Mouse (Mus musculus) liver, adult 2 months (tissue): ENCODE data around the gene Wnt3. TPM values are rescaled to one million over a fixed set of nuclear protein-coding genes. Genes with fewer than 3 reads are reported as not detected.

ENCODE experiments used
- DNase-seq: peaks from one replicate; pipeline ENCODE4 v3.0.0-alpha.2; 2011; ENCODE audit warnings: low read depth, low spot score; ENCODE audit errors: extremely low read depth
- H3K27ac ChIP-seq: fragments of 200-500 bp; replicated peaks from 2 replicates; pipeline ENCODE4 v1.5.1; 2012; ENCODE audit warnings: low read depth, mild to moderate bottlenecking, control low read depth, inconsistent platforms, low read length; ENCODE audit not compliant: insufficient read depth
- H3K27me3 ChIP-seq: fragments of 200-500 bp; 2 replicates; pipeline ENCODE4 v1.6.1; 2012; ENCODE audit warnings: mild to moderate bottlenecking, moderate library complexity, low read length, inconsistent platforms; ENCODE audit not compliant: control insufficient read depth, insufficient read depth
- H3K36me3 ChIP-seq: fragments of 200-500 bp; 2 replicates; pipeline ENCODE4 v1.6.1; 2012; ENCODE audit warnings: low read length, inconsistent platforms; ENCODE audit not compliant: control insufficient read depth, insufficient read depth
- H3K4me1 ChIP-seq: fragments of 200-500 bp; 2 replicates; pipeline ENCODE4 v1.6.1; 2011; ENCODE audit warnings: low read length; ENCODE audit not compliant: control insufficient read depth, insufficient read depth
- H3K4me3 ChIP-seq: fragments of 200-500 bp; 2 replicates; pipeline ENCODE4 v1.5.1; 2011; ENCODE audit warnings: low read depth, mild to moderate bottlenecking, control low read depth, low read length, moderate library complexity; ENCODE audit not compliant: insufficient read depth
- H3K79me2 ChIP-seq: fragments of 200-500 bp; 2 replicates; pipeline ENCODE4 v1.6.1; 2012; ENCODE audit warnings: inconsistent platforms, mild to moderate bottlenecking, low read length, moderate library complexity; ENCODE audit not compliant: control insufficient read depth, insufficient read depth
- H3K9ac ChIP-seq: fragments of 200-500 bp; 2 replicates; pipeline ENCODE4 v1.6.1; 2012; ENCODE audit warnings: low read depth, mild to moderate bottlenecking, control low read depth, inconsistent platforms, low read length
- CTCF ChIP-seq: fragments of 200-500 bp; IDR thresholded peaks from 2 replicates; pipeline ENCODE4 v1.5.1; 2011; ENCODE audit warnings: low read depth, low read length, control low read depth
- POLR2A ChIP-seq: fragments of 200-500 bp; IDR thresholded peaks from 2 replicates; pipeline ENCODE4 v1.6.1; 2011; ENCODE audit warnings: low read length, control low read depth; ENCODE audit not compliant: insufficient read depth; ENCODE audit errors: extremely low read depth
- WGBS: fragments of 180-500 bp; shearing (Covaris S2); methylation state at CpG from one replicate; pipeline ENCODE4 v1.1.7; 2018; 5-methylcytosine and 5-hydroxymethylcytosine counted together
- polyA plus RNA-seq: library from polyadenylated mRNA; depleted of rRNA; stranded (reverse); fragments of >200 nt; gene quantifications from 2 replicates; pipeline ENCODE4 v1.2.3, GENCODE M21; 2012
- total RNA-seq: library from RNA; depleted of rRNA; stranded (reverse); fragments of >200 nt; gene quantifications from 2 replicates; pipeline ENCODE4 v1.2.3, GENCODE M21; 2014

Gene Wnt3
- total and polyA plus RNA-seq, 2 experiments: not detected

- no peaks in the 10 kb centered on the region for H3K79me2 ChIP-seq
- no peak for TF ChIP-seq CTCF
- H3K9ac ChIP-seq: no peak overlapping the region
- no peak for DNase-seq
- 2% methylated on average over 105 of the region's 107 CpGs for WGBS
- no peaks in the 10 kb centered on the region for H3K36me3 ChIP-seq
- no peak overlapping the region for H3K27ac ChIP-seq
- 0 out of 2 replicates have a peak, but pooled peaks cover 2% of the 10 kb centered on the region for H3K4me1 ChIP-seq
- peak overlapping the region; percentile 19; the same call in 1 of the 2 replicates for H3K4me3 ChIP-seq
- peaks cover 22% of the 10 kb centered on the region for H3K27me3 ChIP-seq
These were observed 36.0 kb downstream of the Wnt3 start for GRCm38 (mm10) chr11:103809611-103810598.

DNA sequence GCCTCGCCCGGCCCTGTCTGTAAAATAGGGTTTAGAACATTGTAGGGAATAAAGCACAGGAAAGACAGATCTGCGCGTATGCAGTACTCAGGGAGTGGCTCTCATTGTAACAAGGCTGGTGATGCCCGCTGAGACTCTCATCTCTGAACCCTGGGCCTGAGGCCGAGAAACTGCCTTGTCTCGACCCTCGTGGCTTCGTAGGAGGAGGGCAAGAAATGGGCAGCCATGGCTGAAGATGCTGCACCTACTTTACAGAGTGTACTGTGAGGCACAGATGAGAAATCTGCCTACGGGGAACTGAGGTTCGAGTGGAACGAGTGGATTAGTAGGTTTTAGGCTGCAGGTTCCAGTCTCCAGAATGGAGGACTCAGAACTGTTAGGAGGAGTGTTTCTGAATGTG is 36.7 kb downstream of the Wnt3 start:
- 34% methylated on average over 12 of the region's 12 CpGs for WGBS
- no peaks in the 10 kb centered on the region for H3K79me2 ChIP-seq
- H3K4me3 ChIP-seq: no peak overlapping the region
- peaks cover 22% of the 10 kb centered on the region for H3K27me3 ChIP-seq
- TF ChIP-seq POLR2A: no peak
- no peak for TF ChIP-seq CTCF
- no peak overlapping the region for H3K27ac ChIP-seq
- no peak overlapping the region for H3K9ac ChIP-seq
- DNase-seq: no peak
- no peaks in the 10 kb centered on the region for H3K36me3 ChIP-seq
- 0 out of 2 replicates have a peak, but pooled peaks cover 2% of the 10 kb centered on the region for H3K4me1 ChIP-seq

DNA sequence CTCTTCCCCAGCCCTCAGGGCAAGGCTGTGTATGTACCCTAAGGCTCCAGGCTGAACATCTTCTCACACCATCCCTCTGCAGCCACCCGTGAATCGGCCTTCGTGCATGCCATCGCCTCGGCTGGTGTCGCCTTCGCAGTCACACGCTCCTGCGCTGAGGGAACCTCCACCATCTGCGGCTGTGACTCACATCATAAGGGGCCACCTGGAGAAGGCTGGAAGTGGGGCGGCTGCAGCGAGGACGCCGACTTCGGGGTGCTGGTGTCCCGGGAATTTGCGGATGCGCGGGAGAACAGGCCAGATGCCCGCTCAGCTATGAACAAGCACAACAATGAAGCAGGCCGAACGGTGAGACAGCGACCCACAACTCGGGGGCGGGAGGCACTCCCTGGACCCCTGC is 37.3 kb downstream of the Wnt3 start:
- DNase-seq: no peak
- H3K79me2 ChIP-seq: no peaks in the 10 kb centered on the region
- H3K27me3 ChIP-seq: peaks cover 22% of the 10 kb centered on the region
- no peak overlapping the region for H3K27ac ChIP-seq
- no peaks in the 10 kb centered on the region for H3K36me3 ChIP-seq
- 0 out of 2 replicates have a peak, but pooled peaks cover 2% of the 10 kb centered on the region for H3K4me1 ChIP-seq
- H3K9ac ChIP-seq: no peak overlapping the region
- TF ChIP-seq POLR2A: no peak
- no peak for TF ChIP-seq CTCF
- H3K4me3 ChIP-seq: no peak overlapping the region
- 79% methylated on average over 25 of the region's 25 CpGs for WGBS

- Histone ChIP-seq H3K4me1 (no peaks in the 10 kb centered on the region), H3K4me3 (no peak overlapping the region), H3K79me2 (no peaks in the 10 kb centered on the region), H3K9ac (no peak overlapping the region), H3K27ac (no peak overlapping the region), H3K27me3 (peaks cover 11% of the 10 kb centered on the region), H3K36me3 (no peaks in the 10 kb centered on the region)
- 24% methylated on average over 3 of the region's 3 CpGs for WGBS
- TF ChIP-seq POLR2A: no peak
- no peak for TF ChIP-seq CTCF
- no peak for DNase-seq
These were observed 40.9 kb downstream of the Wnt3 start for GRCm38 (mm10) chr11:103814808-103815207.

- H3K4me3 ChIP-seq: no peak overlapping the region
- 67% methylated on average over 13 of the region's 13 CpGs for WGBS
- TF ChIP-seq CTCF (no peak), POLR2A (no peak)
- H3K4me1 ChIP-seq: no peaks in the 10 kb centered on the region
- no peak overlapping the region for H3K27ac ChIP-seq
- DNase-seq: no peak
- no peaks in the 10 kb centered on the region for H3K79me2 ChIP-seq
- peaks cover 4% of the 10 kb centered on the region; the same call in 1 of the 2 replicates for H3K27me3 ChIP-seq
- no peaks in the 10 kb centered on the region for H3K36me3 ChIP-seq
- no peak overlapping the region for H3K9ac ChIP-seq
These were observed 42.0 kb downstream of the Wnt3 start for GRCm38 (mm10) chr11:103815986-103816385.

DNA sequence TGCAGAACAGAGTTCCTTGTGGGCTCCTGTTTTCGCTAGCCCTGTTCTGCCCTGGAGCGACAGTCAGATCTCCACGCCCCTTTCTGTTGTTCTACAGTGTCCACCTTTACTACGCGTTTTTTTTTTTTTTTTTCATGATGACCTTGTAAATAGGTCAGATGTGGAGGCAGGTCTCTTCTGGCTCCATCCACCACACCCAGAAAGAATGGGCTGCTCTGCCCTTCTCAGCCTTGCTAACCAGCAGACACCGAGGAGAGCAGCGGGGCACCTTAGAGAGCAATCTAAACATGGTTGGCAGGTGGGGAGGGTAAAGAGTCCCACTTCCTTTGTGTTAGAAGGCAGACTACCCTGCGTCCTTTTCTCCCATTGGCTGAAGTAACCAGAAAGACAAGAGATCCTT is 42.8 kb downstream of the Wnt3 start:
- Histone ChIP-seq H3K36me3 (no peaks in the 10 kb centered on the region), H3K27ac (no peak overlapping the region), H3K27me3 (no peaks in the 10 kb centered on the region), H3K4me3 (no peak overlapping the region), H3K4me1 (no peaks in the 10 kb centered on the region), H3K79me2 (no peaks in the 10 kb centered on the region), H3K9ac (no peak overlapping the region)
- TF ChIP-seq POLR2A (no peak), CTCF (no peak)
- DNase-seq: no peak
- WGBS: 87% methylated on average over 8 of the region's 8 CpGs
